Mouse (Mus musculus): ENCODE results near the gene Umad1. TPM values are rescaled to one million over a fixed set of nuclear protein-coding genes. Genes with fewer than 3 reads are reported as not detected.

The Umad1 gene
- total and polyA plus RNA-seq, 3 experiments: 7.6 to 17.5 (median 10.0) TPM

DNA sequence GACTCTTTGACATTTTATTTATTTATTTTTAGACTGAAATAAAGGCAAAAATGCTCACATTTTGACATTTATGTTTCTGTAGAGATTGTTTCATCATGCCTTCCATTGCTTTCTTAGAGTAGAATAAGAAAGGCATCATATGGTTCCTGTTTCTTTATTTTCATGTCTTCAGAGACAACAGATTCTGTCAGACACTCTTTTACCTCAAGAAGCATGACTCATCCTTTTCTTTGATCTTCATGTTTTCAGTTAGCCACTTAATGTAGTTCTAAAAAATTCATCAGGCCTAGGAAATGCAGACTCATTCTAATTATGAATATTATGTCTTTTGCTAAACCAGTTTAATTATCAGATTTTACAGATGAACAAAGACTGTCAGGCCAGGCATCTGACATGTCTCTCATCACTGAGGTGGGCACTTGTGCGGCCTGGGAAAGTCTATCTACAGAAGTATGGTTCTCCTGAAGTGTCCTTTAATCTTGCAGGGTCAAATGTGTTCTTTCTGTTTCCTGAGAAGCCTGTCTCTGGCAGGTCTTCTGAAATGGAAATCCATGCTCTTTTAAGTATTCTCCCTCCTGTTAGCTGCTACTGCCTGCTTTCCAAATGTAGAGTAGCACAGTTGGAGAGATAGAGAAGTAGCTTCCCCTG is 231.0 kb downstream of the Umad1 start:
- no peak overlapping the region for H3K4me3 ChIP-seq (replicated peaks in 1 of 3; ENCODE audit: low read depth in 2 of 3, low read length in 2 of 3, poor library complexity in 1 of 3)
- H3K4me2 ChIP-seq (ENCODE audit: insufficient read depth, low read depth, poor library complexity, severe bottlenecking): no peak overlapping the region
- 0 out of 2 replicates have a peak, but pooled peaks have one; percentile 10 for TF ChIP-seq MAFK (IDR thresholded peaks at IDR 0.05; ENCODE audit: insufficient replicate concordance, low read length)
- TF ChIP-seq ZMIZ1 (IDR thresholded peaks at IDR 0.05; ENCODE audit: low read depth, low read length): no peak
- peak; percentile 63; the same call in 1 of the 2 replicates for TF ChIP-seq JUND (conservative IDR thresholded peaks at IDR 0.05; ENCODE audit: low read depth, low read length)
- no peak for TF ChIP-seq ETS1 (conservative IDR thresholded peaks at IDR 0.05; ENCODE audit: low read depth, low read length)
- no peak for TF ChIP-seq USF2 (conservative IDR thresholded peaks at IDR 0.05; ENCODE audit: low read depth, low read length)
- TF ChIP-seq JUN (IDR thresholded peaks at IDR 0.05; ENCODE audit: insufficient read depth, low read depth, low read length): peak; percentile 43; the same call in 1 of the 2 replicates
- TF ChIP-seq CHD1 (IDR thresholded peaks at IDR 0.05; ENCODE audit: low read depth, low read length): no peak
- TF ChIP-seq NELFE (IDR thresholded peaks at IDR 0.05; ENCODE audit: low read depth, low read length): no peak
- no peak for TF ChIP-seq MAZ (IDR thresholded peaks at IDR 0.05; ENCODE audit: low read depth, low read length)
- TF ChIP-seq SMC3 (IDR thresholded peaks at IDR 0.05; ENCODE audit: low read depth, low read length): no peak
- no peak for TF ChIP-seq MEF2A (IDR thresholded peaks at IDR 0.05; ENCODE audit: borderline replicate concordance, low read depth, low read length)
- H3K27ac ChIP-seq (ENCODE audit: insufficient read depth, low read depth): no peak overlapping the region
- dilution Hi-C loops (cut with MboI; ENCODE audit: extremely low pct_ligation_motif_present, extremely low pct_unique_long_range_greater_than_20kb, low sequenced_read_pairs): no loop called here
- no peak overlapping the region for H3K9ac ChIP-seq (ENCODE audit: insufficient read depth, low read depth)
- no peak for DNase-seq (ENCODE audit: extremely low read depth)
- in situ Hi-C loops (cut with MboI; ENCODE audit: low pct_ligation_motif_present, low pct_unique_long_range_greater_than_20kb, low sequenced_read_pairs): loop anchor here (10.0 kb wide), 1 partner anchor 195 kb away; no protein-coding TSS in a partner anchor
- H3K27me3 ChIP-seq (replicated peaks): no peaks in the 10 kb centered on the region
- H3K4me1 ChIP-seq (ENCODE audit: control insufficient read depth in 1 of 2, insufficient read depth in 2 of 2): peaks cover 12 to 58% of the 10 kb centered on the region in 2 experiments
- no peaks in the 10 kb centered on the region for H3K36me3 ChIP-seq (replicated peaks in 1 of 2; ENCODE audit: control insufficient read depth in 1 of 2, insufficient read depth in 1 of 2, low read length in 1 of 2)
- H3K79me2 ChIP-seq (replicated peaks; ENCODE audit: control insufficient read depth, extremely low read depth, insufficient read depth, poor library complexity, severe bottlenecking): no peaks in the 10 kb centered on the region
- H3K9me3 ChIP-seq (replicated peaks; ENCODE audit: low read length): no peaks in the 10 kb centered on the region

- in situ Hi-C loops (cut with MboI; ENCODE audit: low pct_ligation_motif_present, low pct_unique_long_range_greater_than_20kb, low sequenced_read_pairs): loop anchor here (10.0 kb wide), 1 partner anchor 197 kb away; no protein-coding TSS in a partner anchor
- dilution Hi-C loops (cut with MboI; ENCODE audit: extremely low pct_ligation_motif_present, extremely low pct_unique_long_range_greater_than_20kb, low sequenced_read_pairs): no loop called here
- Histone ChIP-seq H3K4me1 (ENCODE audit: control insufficient read depth in 1 of 2, insufficient read depth in 2 of 2) (peaks cover 10 to 58% of the 10 kb centered on the region in 2 experiments), H3K9ac (ENCODE audit: insufficient read depth, low read depth) (no peak overlapping the region), H3K9me3 (replicated peaks; ENCODE audit: low read length) (no peaks in the 10 kb centered on the region), H3K36me3 (replicated peaks in 1 of 2; ENCODE audit: control insufficient read depth in 1 of 2, insufficient read depth in 1 of 2, low read length in 1 of 2) (no peaks in the 10 kb centered on the region), H3K27me3 (replicated peaks) (no peaks in the 10 kb centered on the region), H3K79me2 (replicated peaks; ENCODE audit: control insufficient read depth, extremely low read depth, insufficient read depth, poor library complexity, severe bottlenecking) (no peaks in the 10 kb centered on the region), H3K4me2 (ENCODE audit: insufficient read depth, low read depth, poor library complexity, severe bottlenecking) (no peak overlapping the region), H3K4me3 (replicated peaks in 1 of 3; ENCODE audit: low read depth in 2 of 3, low read length in 2 of 3, poor library complexity in 1 of 3) (no peak overlapping the region), H3K27ac (ENCODE audit: insufficient read depth, low read depth) (no peak overlapping the region)
- TF ChIP-seq PAX5 (IDR thresholded peaks at IDR 0.05; ENCODE audit: low read length) (no peak), IRF4 (IDR thresholded peaks at IDR 0.05; ENCODE audit: low read depth, low read length) (no peak), RCOR1 (conservative IDR thresholded peaks at IDR 0.05; ENCODE audit: low read depth, low read length) (no peak)
- no peak for DNase-seq (ENCODE audit: extremely low read depth)
These were observed 233.2 kb downstream of the Umad1 start for GRCm38 (mm10) chr6:8492248-8492647.

Data from CH12.LX (cell line).